Mouse (Mus musculus) kidney, adult 8-10 months (tissue): ENCODE measurements around the gene Lmod3.
A peak's percentile ranks its signal among the peaks of the same experiment; 100 is the strongest.

Experiments used
- DNase-seq, 2 experiments: peaks; one replicate each; pipeline ENCODE4 v3.0.0; 2022

Lmod3 gene

GRCm38 (mm10) chr6:97223566-97223965 is 29.0 kb downstream of the Lmod3 start:
- no peak for DNase-seq

GRCm38 (mm10) chr6:97222931-97223467 is 29.6 kb downstream of the Lmod3 start:
- DNase-seq, result no peak

GRCm38 (mm10) chr6:97222321-97222720 is 30.2 kb downstream of the Lmod3 start:
- DNase-seq, result no peak

GRCm38 (mm10) chr6:97221205-97222025 is 31.1 kb downstream of the Lmod3 start:
- DNase-seq, result no peak

- no peak for DNase-seq
These were observed 31.9 kb downstream of the Lmod3 start for GRCm38 (mm10) chr6:97220672-97221071.

- DNase-seq, result no peak
These were observed 36.3 kb downstream of the Lmod3 start for GRCm38 (mm10) chr6:97216154-97216821.

GRCm38 (mm10) chr6:97211981-97212380 is 40.6 kb downstream of the Lmod3 start:
- DNase-seq, result peak; percentile 23 to 37

- no peak for DNase-seq
These were observed 41.5 kb downstream of the Lmod3 start for GRCm38 (mm10) chr6:97210962-97211601.

- DNase-seq, result peak; percentile 89 to 91
These were observed 42.2 kb downstream of the Lmod3 start, which contains the start of gene Arl6ip5 for GRCm38 (mm10) chr6:97210191-97210961. TSS of gene Arl6ip5 (plus strand) at chr6:97210689.

- DNase-seq, result no peak
These were observed 42.8 kb downstream of the Lmod3 start for GRCm38 (mm10) chr6:97209751-97210150.

GRCm38 (mm10) chr6:97209201-97209600 is 43.4 kb downstream of the Lmod3 start:
- DNase-seq, result no peak

- DNase-seq, result no peak
These were observed 44.2 kb downstream of the Lmod3 start for GRCm38 (mm10) chr6:97208406-97208805.

GRCm38 (mm10) chr6:97207085-97207484 is 45.5 kb downstream of the Lmod3 start:
- DNase-seq, result no peak

- peak; percentile 99 to 100 for DNase-seq
These were observed 47.1 kb downstream of the Lmod3 start, which contains the start of gene Uba3 for GRCm38 (mm10) chr6:97205439-97205885. TSS of gene Uba3 (minus strand) at chr6:97205647.

GRCm38 (mm10) chr6:97204952-97205351 is 47.6 kb downstream of the Lmod3 start:
- DNase-seq, result peak; percentile 27 to 32

- no peak for DNase-seq
These were observed 48.2 kb downstream of the Lmod3 start for GRCm38 (mm10) chr6:97204252-97204869.

- DNase-seq, result no peak
These were observed 50.1 kb downstream of the Lmod3 start for GRCm38 (mm10) chr6:97202477-97202876.

- no peak for DNase-seq
These were observed 52.1 kb downstream of the Lmod3 start for GRCm38 (mm10) chr6:97200437-97200836.
